Mouse (Mus musculus): Measurements from ENCODE around the gene Med17.

DNA sequence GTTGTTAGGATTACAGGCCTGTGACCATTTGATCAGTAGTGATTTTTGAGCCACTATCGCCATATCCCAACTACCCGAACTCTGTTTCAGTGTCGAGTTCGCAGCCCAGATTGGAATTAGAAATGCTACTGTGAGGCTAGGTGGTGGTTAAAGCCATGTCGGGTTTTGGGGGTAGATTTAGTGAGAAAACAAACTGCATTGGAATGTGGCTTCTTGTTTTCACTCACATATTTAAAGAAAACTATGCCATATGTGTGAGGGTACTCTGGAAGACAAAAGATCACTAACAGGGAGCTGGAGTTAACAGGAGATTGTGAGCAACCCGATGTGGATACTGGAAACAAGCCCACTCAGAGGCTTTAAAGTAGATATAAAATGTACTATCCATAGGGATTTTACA is 27.5 kb upstream of the Med17 start:
- TF ChIP-seq CTCF (IDR thresholded peaks at IDR 0.05; ENCODE audit: extremely low read depth, insufficient read depth, low read length) (no peak), POLR2A (IDR thresholded peaks at IDR 0.05; ENCODE audit: extremely low read depth, insufficient read depth, low read length) (no peak)
